Mouse (Mus musculus): ENCODE results near the gene Col6a1. TPM values are rescaled to one million over a fixed set of nuclear protein-coding genes. Genes with fewer than 3 reads are reported as not detected.

Gene Col6a1
- 12.8 and 12.9 TPM in 2 replicates for polyA plus RNA-seq (2014; fragmentation: Nextera tagmentation; extraction: Ambion mirVana)

- no peak within 1 kb of the TSS for H3K9ac ChIP-seq (ENCODE audit: low read length)
- no peak within 1 kb of the TSS for H3K27ac ChIP-seq (ENCODE audit: low read depth, low read length)
- no peaks in the 10 kb centered on the region for H3K27me3 ChIP-seq (ENCODE audit: control insufficient read depth, insufficient read depth, low read length)
- H3K4me3 ChIP-seq (ENCODE audit: low read depth, low read length), result no peak within 1 kb of the TSS
- no peak within 1 kb of the TSS for H3K4me2 ChIP-seq
- no peaks in the 10 kb centered on the region for H3K4me1 ChIP-seq (ENCODE audit: control insufficient read depth, insufficient read depth, low read length)
- DNase-seq (ENCODE audit: low spot score, missing footprints) (peak; percentile 86), ATAC-seq (ENCODE audit: low FRiP score) (0 out of 2 replicates have a peak, but pooled peaks have one; percentile 27)
- H3K36me3 ChIP-seq (ENCODE audit: control insufficient read depth, insufficient read depth, low read length), result no peaks in the 10 kb centered on the region
- 23% methylated on average over 9 of the region's 9 CpGs for WGBS
- H3K9me3 ChIP-seq (ENCODE audit: control insufficient read depth, low read length), result no peaks in the 10 kb centered on the region
Observed at GRCm38 (mm10) chr10:76725682-76726285, at the start of gene Col6a1. Gene Col6a1, minus strand, starts transcription at chr10:76726168.

GRCm38 (mm10) chr10:76771624-76772023 lies 45.7 kb upstream of the Col6a1 start:
- H3K9ac ChIP-seq (ENCODE audit: low read length), result no peak overlapping the region
- ATAC-seq (ENCODE audit: low FRiP score), result no peak
- H3K27ac ChIP-seq (ENCODE audit: low read depth, low read length), result no peak overlapping the region
- no peaks in the 10 kb centered on the region for H3K27me3 ChIP-seq (ENCODE audit: control insufficient read depth, insufficient read depth, low read length)
- no peaks in the 10 kb centered on the region for H3K36me3 ChIP-seq (ENCODE audit: control insufficient read depth, insufficient read depth, low read length)
- H3K4me1 ChIP-seq (ENCODE audit: control insufficient read depth, insufficient read depth, low read length), result no peaks in the 10 kb centered on the region
- no peaks in the 10 kb centered on the region for H3K9me3 ChIP-seq (ENCODE audit: control insufficient read depth, low read length)
- no peak overlapping the region for H3K4me2 ChIP-seq
- H3K4me3 ChIP-seq (ENCODE audit: low read depth, low read length), result no peak overlapping the region
- WGBS, result 94% methylated on average over 3 of the region's 3 CpGs
- DNase-seq (ENCODE audit: low spot score, missing footprints), result no peak

- Histone ChIP-seq H3K4me2 (no peak overlapping the region), H3K27ac (ENCODE audit: low read depth, low read length) (no peak overlapping the region), H3K4me3 (ENCODE audit: low read depth, low read length) (no peak overlapping the region), H3K9me3 (ENCODE audit: control insufficient read depth, low read length) (no peaks in the 10 kb centered on the region), H3K4me1 (ENCODE audit: control insufficient read depth, insufficient read depth, low read length) (no peaks in the 10 kb centered on the region), H3K9ac (ENCODE audit: low read length) (no peak overlapping the region), H3K27me3 (ENCODE audit: control insufficient read depth, insufficient read depth, low read length) (no peaks in the 10 kb centered on the region), H3K36me3 (ENCODE audit: control insufficient read depth, insufficient read depth, low read length) (no peaks in the 10 kb centered on the region)
- ATAC-seq (ENCODE audit: low FRiP score) (no peak), DNase-seq (ENCODE audit: low spot score, missing footprints) (no peak)
- WGBS, result 51% methylated on average over 5 of the region's 5 CpGs
Observed at GRCm38 (mm10) chr10:76771086-76771485, 45.1 kb upstream of the Col6a1 start.

DNA sequence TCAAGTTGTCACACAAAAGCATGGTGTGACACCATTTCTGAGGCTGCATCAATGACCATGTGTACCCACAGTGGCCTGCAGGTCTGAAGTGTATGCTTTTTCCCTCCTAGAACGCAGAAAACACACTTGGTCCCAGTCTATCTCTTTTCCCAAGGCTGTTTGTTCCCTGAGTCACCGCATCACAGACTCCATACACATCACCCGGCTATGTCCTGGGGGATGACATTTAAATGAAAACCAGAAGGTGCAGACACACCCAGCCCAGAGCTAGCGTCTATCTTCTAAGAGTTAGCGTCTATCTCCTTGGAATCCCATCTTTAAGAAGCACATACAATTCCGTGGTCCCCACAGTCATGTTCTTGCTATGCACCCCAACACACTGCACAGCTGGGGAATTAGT lies 43.6 kb upstream of the Col6a1 start:
- WGBS, result 94% methylated on average over 6 of the region's 6 CpGs

GRCm38 (mm10) chr10:76766196-76766595 lies 40.2 kb upstream of the Col6a1 start:
- Histone ChIP-seq H3K9ac (ENCODE audit: low read length) (no peak overlapping the region), H3K4me1 (ENCODE audit: control insufficient read depth, insufficient read depth, low read length) (no peaks in the 10 kb centered on the region), H3K9me3 (ENCODE audit: control insufficient read depth, low read length) (no peaks in the 10 kb centered on the region), H3K36me3 (ENCODE audit: control insufficient read depth, insufficient read depth, low read length) (no peaks in the 10 kb centered on the region), H3K27me3 (ENCODE audit: control insufficient read depth, insufficient read depth, low read length) (no peaks in the 10 kb centered on the region), H3K27ac (ENCODE audit: low read depth, low read length) (no peak overlapping the region), H3K4me2 (no peak overlapping the region), H3K4me3 (ENCODE audit: low read depth, low read length) (no peak overlapping the region)
- WGBS, result 71% methylated on average over 1 of the region's 1 CpGs
- DNase-seq (ENCODE audit: low spot score, missing footprints) (no peak), ATAC-seq (ENCODE audit: low FRiP score) (no peak)

More for the DNA sequence above, 43.6 kb upstream of the Col6a1 start:
- DNase-seq (ENCODE audit: low spot score, missing footprints) (no peak), ATAC-seq (ENCODE audit: low FRiP score) (no peak)
- Histone ChIP-seq H3K27me3 (ENCODE audit: control insufficient read depth, insufficient read depth, low read length) (no peaks in the 10 kb centered on the region), H3K9me3 (ENCODE audit: control insufficient read depth, low read length) (no peaks in the 10 kb centered on the region), H3K27ac (ENCODE audit: low read depth, low read length) (no peak overlapping the region), H3K36me3 (ENCODE audit: control insufficient read depth, insufficient read depth, low read length) (no peaks in the 10 kb centered on the region), H3K4me3 (ENCODE audit: low read depth, low read length) (no peak overlapping the region), H3K9ac (ENCODE audit: low read length) (no peak overlapping the region), H3K4me1 (ENCODE audit: control insufficient read depth, insufficient read depth, low read length) (no peaks in the 10 kb centered on the region), H3K4me2 (no peak overlapping the region)

- WGBS, result 90% methylated on average over 4 of the region's 4 CpGs
- H3K9ac ChIP-seq (ENCODE audit: low read length), result no peak overlapping the region
- H3K9me3 ChIP-seq (ENCODE audit: control insufficient read depth, low read length), result no peaks in the 10 kb centered on the region
- H3K36me3 ChIP-seq (ENCODE audit: control insufficient read depth, insufficient read depth, low read length), result no peaks in the 10 kb centered on the region
- DNase-seq (ENCODE audit: low spot score, missing footprints) (no peak), ATAC-seq (ENCODE audit: low FRiP score) (no peak)
- H3K4me1 ChIP-seq (ENCODE audit: control insufficient read depth, insufficient read depth, low read length), result no peaks in the 10 kb centered on the region
- H3K4me2 ChIP-seq, result no peak overlapping the region
- H3K27ac ChIP-seq (ENCODE audit: low read depth, low read length), result no peak overlapping the region
- no peak overlapping the region for H3K4me3 ChIP-seq (ENCODE audit: low read depth, low read length)
- no peaks in the 10 kb centered on the region for H3K27me3 ChIP-seq (ENCODE audit: control insufficient read depth, insufficient read depth, low read length)
Observed at GRCm38 (mm10) chr10:76764927-76765326, 39.0 kb upstream of the Col6a1 start.

DNA sequence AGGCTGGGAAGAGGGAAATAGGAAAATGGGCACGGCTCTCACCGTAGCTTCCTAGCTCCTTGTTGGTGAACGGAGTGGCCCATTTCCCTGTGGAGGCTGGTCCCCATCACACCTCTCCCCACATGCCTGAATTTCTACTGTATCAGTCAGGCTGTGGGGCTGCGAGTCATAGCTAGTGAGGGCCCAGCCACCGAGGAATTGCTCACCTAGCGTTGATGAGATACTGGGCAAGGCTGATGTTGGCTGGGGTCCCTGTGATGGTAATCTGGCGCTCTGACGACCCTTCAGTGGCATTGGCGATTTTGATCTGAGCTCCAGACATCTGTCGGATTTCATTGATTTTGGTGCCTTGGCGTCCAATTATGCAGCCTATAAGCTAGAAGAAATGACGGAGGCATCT lies 37.0 kb upstream of the Col6a1 start:
- no peaks in the 10 kb centered on the region for H3K27me3 ChIP-seq (ENCODE audit: control insufficient read depth, insufficient read depth, low read length)
- H3K27ac ChIP-seq (ENCODE audit: low read depth, low read length), result no peak overlapping the region
- no peaks in the 10 kb centered on the region for H3K4me1 ChIP-seq (ENCODE audit: control insufficient read depth, insufficient read depth, low read length)
- no peak overlapping the region for H3K9ac ChIP-seq (ENCODE audit: low read length)
- H3K4me2 ChIP-seq, result no peak overlapping the region
- DNase-seq (ENCODE audit: low spot score, missing footprints) (no peak), ATAC-seq (ENCODE audit: low FRiP score) (no peak)
- 94% methylated on average over 12 of the region's 12 CpGs for WGBS
- H3K9me3 ChIP-seq (ENCODE audit: control insufficient read depth, low read length), result no peaks in the 10 kb centered on the region
- H3K36me3 ChIP-seq (ENCODE audit: control insufficient read depth, insufficient read depth, low read length), result no peaks in the 10 kb centered on the region
- no peak overlapping the region for H3K4me3 ChIP-seq (ENCODE audit: low read depth, low read length)

DNA sequence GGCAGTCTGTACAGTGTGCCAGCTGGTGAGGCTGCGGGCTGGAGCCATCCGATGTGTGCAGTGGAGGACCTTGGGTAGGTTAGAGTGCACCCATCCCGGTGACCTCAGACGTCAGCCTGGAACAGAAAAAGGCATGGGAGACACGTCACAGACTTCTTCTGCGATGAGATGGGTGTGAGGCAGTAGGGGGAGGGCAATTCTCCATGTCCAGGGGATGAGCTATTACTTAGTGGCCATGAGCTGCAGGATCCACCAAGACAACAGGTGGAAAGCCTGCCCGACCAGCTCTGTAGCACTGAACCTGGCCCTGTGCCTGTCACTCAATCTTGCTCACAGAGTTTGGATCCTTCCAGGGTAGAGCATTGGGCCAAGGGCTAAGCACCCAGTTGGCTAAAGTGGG lies 36.4 kb upstream of the Col6a1 start:
- 88% methylated on average over 7 of the region's 7 CpGs for WGBS
- H3K4me3 ChIP-seq (ENCODE audit: low read depth, low read length), result no peak overlapping the region
- no peaks in the 10 kb centered on the region for H3K27me3 ChIP-seq (ENCODE audit: control insufficient read depth, insufficient read depth, low read length)
- H3K4me1 ChIP-seq (ENCODE audit: control insufficient read depth, insufficient read depth, low read length), result no peaks in the 10 kb centered on the region
- no peak overlapping the region for H3K27ac ChIP-seq (ENCODE audit: low read depth, low read length)
- DNase-seq (ENCODE audit: low spot score, missing footprints) (no peak), ATAC-seq (ENCODE audit: low FRiP score) (no peak)
- H3K9ac ChIP-seq (ENCODE audit: low read length), result no peak overlapping the region
- H3K4me2 ChIP-seq, result no peak overlapping the region
- no peaks in the 10 kb centered on the region for H3K36me3 ChIP-seq (ENCODE audit: control insufficient read depth, insufficient read depth, low read length)
- no peaks in the 10 kb centered on the region for H3K9me3 ChIP-seq (ENCODE audit: control insufficient read depth, low read length)

DNA sequence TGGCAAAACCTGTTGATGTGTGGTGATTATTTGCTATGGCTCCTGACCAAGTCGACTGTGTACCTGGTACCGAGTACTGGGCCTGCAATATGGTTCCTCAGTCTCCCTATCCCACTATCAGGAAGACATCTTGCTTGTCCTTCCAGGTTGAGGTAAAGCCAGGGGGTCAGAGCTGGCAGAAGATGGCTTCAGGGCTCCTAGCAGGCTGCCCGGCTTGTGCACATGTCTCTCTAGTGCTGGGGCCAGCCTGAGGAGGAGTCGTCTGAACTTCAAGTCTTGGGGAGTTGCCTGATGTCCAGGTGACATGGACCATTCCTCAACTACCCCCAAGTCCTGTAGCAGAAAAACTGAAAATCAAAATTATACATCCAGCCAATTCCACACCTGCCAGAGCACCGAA lies 33.9 kb upstream of the Col6a1 start:
- H3K4me3 ChIP-seq (ENCODE audit: low read depth, low read length), result no peak overlapping the region
- no peak for ATAC-seq (ENCODE audit: low FRiP score)
- no peaks in the 10 kb centered on the region for H3K27me3 ChIP-seq (ENCODE audit: control insufficient read depth, insufficient read depth, low read length)
- H3K4me1 ChIP-seq (ENCODE audit: control insufficient read depth, insufficient read depth, low read length), result no peaks in the 10 kb centered on the region
- no peaks in the 10 kb centered on the region for H3K9me3 ChIP-seq (ENCODE audit: control insufficient read depth, low read length)
- no peak overlapping the region for H3K4me2 ChIP-seq
- no peaks in the 10 kb centered on the region for H3K36me3 ChIP-seq (ENCODE audit: control insufficient read depth, insufficient read depth, low read length)
- no peak overlapping the region for H3K9ac ChIP-seq (ENCODE audit: low read length)
- no peak overlapping the region for H3K27ac ChIP-seq (ENCODE audit: low read depth, low read length)
- DNase-seq (ENCODE audit: low spot score, missing footprints), result no peak
- WGBS, result 92% methylated on average over 5 of the region's 5 CpGs
